Mouse (Mus musculus) midbrain, embryonic 11.5 days (tissue): ENCODE results near the gene Rnasek. TPM values are rescaled to one million over a fixed set of nuclear protein-coding genes. Genes with fewer than 3 reads are reported as not detected.

ENCODE experiments used
- ATAC-seq: fragments of 200-750 bp; cut with Nextera tagmentation; 2 replicates; pipeline ENCODE4 v1.8.0; 2017; ENCODE audit warnings: moderate TSS enrichment, moderate library complexity; ENCODE audit not compliant: low FRiP score
- DNase-seq: peaks from one replicate; pipeline ENCODE4 v3.0.0; 2015; ENCODE audit warnings: low spot score; ENCODE audit errors: missing footprints
- H3K27ac ChIP-seq: fragments of 300-500 bp; sonication (generic); 2 replicates; pipeline ENCODE4 v1.5.1; 2014; ENCODE audit warnings: low read depth, low read length
- H3K27me3 ChIP-seq: fragments of 300-500 bp; sonication (generic); 2 replicates; pipeline ENCODE4 v1.6.1; 2014; ENCODE audit warnings: mild to moderate bottlenecking, low read length, moderate library complexity, mixed read lengths; ENCODE audit not compliant: control insufficient read depth, insufficient read depth
- H3K36me3 ChIP-seq: fragments of 300-500 bp; sonication (generic); 2 replicates; pipeline ENCODE4 v1.6.1; 2014; ENCODE audit warnings: mild to moderate bottlenecking, low read length, moderate library complexity, mixed read lengths; ENCODE audit not compliant: control insufficient read depth, insufficient read depth
- H3K4me1 ChIP-seq: fragments of 300-500 bp; sonication (generic); 2 replicates; pipeline ENCODE4 v1.6.1; 2014; ENCODE audit warnings: low read length; ENCODE audit not compliant: control insufficient read depth, insufficient read depth
- H3K4me2 ChIP-seq: fragments of 300-500 bp; sonication (generic); 2 replicates; pipeline ENCODE4 v1.6.1; 2014; ENCODE audit warnings: mild to moderate bottlenecking, moderate library complexity
- H3K4me3 ChIP-seq: fragments of 300-500 bp; sonication (generic); 2 replicates; pipeline ENCODE4 v1.5.1; 2014; ENCODE audit warnings: low read depth, low read length
- H3K9ac ChIP-seq: fragments of 300-500 bp; sonication (generic); 2 replicates; pipeline ENCODE4 v1.6.1; 2014; ENCODE audit warnings: low read length
- H3K9me3 ChIP-seq: fragments of 300-500 bp; sonication (generic); 2 replicates; pipeline ENCODE4 v1.6.1; 2016; ENCODE audit warnings: low read length; ENCODE audit not compliant: control insufficient read depth
- WGBS: fragments of 180-500 bp; shearing (Covaris S2); extraction: QIAGEN DNeasy Blood & Tissue Kit; methylation state at CpG from one replicate; pipeline ENCODE4 v1.1.7; 2014; 5-methylcytosine and 5-hydroxymethylcytosine counted together
- polyA plus RNA-seq: library from polyadenylated mRNA; unstranded; fragments of >200 nt; fragmentation: Nextera tagmentation; extraction: Ambion mirVana; gene quantifications from 2 replicates; pipeline ENCODE4 v1.2.1, GENCODE M21; 2014

The Rnasek gene
- polyA plus RNA-seq, 1 experiment from 2014 or later = 127 TPM

DNA sequence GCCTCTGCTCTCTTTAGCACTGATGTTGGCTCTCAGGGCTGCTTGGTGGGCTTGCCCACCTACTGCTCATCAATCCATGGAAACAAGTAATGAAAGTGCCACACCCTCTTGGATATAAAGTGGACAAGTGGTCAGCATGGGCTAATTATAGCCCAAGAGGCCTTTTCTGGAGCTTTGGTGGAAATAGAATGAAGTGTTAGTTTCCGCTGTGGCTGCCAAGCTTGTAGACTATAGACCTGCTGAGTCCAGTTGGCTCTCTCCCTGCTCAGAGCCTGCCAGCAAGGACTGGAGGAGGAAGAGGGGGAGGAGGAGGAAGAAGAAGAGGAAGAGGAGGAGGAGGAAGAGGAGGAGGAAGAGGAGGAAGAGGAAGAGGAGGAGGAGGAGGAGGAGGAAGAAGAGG is 26.8 kb upstream of the Rnasek start:
- Histone ChIP-seq H3K27ac (no peak overlapping the region), H3K9me3 (no peaks in the 10 kb centered on the region), H3K4me1 (no peaks in the 10 kb centered on the region), H3K27me3 (no peaks in the 10 kb centered on the region), H3K4me3 (no peak overlapping the region), H3K4me2 (no peak overlapping the region), H3K36me3 (no peaks in the 10 kb centered on the region), H3K9ac (no peak overlapping the region)
- no peak for ATAC-seq
- no peak for DNase-seq
- 86% methylated on average over 1 of the region's 1 CpGs for WGBS

GRCm38 (mm10) chr11:70265819-70266218 is 26.2 kb upstream of the Rnasek start:
- H3K36me3 ChIP-seq = no peaks in the 10 kb centered on the region
- no peaks in the 10 kb centered on the region for H3K27me3 ChIP-seq
- no peaks in the 10 kb centered on the region for H3K9me3 ChIP-seq
- 81% methylated on average over 4 of the region's 4 CpGs for WGBS
- no peak overlapping the region for H3K9ac ChIP-seq
- no peak overlapping the region for H3K4me3 ChIP-seq
- H3K27ac ChIP-seq = no peak overlapping the region
- no peak overlapping the region for H3K4me2 ChIP-seq
- no peaks in the 10 kb centered on the region for H3K4me1 ChIP-seq
- DNase-seq (no peak), ATAC-seq (no peak)

DNA sequence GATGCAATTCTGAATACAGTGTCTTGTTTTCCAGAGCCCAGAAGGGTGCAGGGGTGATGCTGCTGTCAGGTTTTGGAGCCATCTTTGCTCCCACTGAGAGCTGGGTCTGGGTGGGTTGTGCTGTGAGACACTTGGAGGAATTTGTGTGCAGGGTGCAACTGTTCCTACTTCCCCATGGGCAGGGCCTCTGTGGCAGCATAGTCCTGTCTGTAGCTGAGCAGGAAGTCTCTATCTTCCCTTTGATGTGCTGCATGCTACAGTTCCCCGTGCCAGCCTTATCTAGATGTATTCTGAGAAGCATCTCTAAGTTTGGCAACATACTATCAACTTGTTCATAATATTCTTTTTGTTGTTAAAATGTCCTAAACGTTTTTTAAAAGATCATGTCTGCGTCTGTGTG is 25.6 kb upstream of the Rnasek start:
- ATAC-seq (no peak), DNase-seq (no peak)
- H3K4me2 ChIP-seq = no peak overlapping the region
- no peaks in the 10 kb centered on the region for H3K4me1 ChIP-seq
- no peak overlapping the region for H3K9ac ChIP-seq
- no peak overlapping the region for H3K4me3 ChIP-seq
- WGBS = 61% methylated on average over 3 of the region's 3 CpGs
- no peaks in the 10 kb centered on the region for H3K27me3 ChIP-seq
- no peak overlapping the region for H3K27ac ChIP-seq
- no peaks in the 10 kb centered on the region for H3K36me3 ChIP-seq
- H3K9me3 ChIP-seq = no peaks in the 10 kb centered on the region

DNA sequence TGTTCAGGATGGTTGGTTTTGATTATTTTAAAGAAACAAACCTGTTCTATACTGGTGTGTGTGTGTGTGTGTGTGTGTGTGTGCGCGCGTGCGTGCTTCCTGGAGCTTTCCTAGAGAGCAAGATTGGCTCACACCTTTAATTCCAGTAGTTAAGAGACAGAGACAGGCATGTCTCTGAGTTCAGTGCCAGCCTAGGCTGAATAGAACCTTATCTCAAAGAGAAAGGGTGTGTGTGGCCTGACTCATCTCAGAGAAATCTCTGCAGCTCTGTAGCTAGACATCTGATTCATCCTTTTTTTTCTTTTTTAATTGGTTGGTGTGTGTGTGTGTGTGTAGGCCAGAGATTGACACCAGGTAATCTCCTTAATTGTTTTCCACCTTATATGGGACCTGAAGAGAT is 19.4 kb upstream of the Rnasek start:
- no peak for ATAC-seq

GRCm38 (mm10) chr11:70254931-70255531 is 15.4 kb upstream of the Rnasek start, which contains the start of gene Alox12:
TSS of gene Alox12 (minus strand) at chr11:70255353.
- Histone ChIP-seq H3K27me3 (peaks cover 30% of the 10 kb centered on the region), H3K27ac (no peak within 1 kb of the TSS), H3K9me3 (no peaks in the 10 kb centered on the region), H3K9ac (peak within 1 kb of the TSS; percentile 44), H3K4me2 (peak within 1 kb of the TSS; percentile 42), H3K4me3 (peak within 1 kb of the TSS; percentile 21), H3K36me3 (no peaks in the 10 kb centered on the region), H3K4me1 (no peaks in the 10 kb centered on the region)
- 1% methylated on average over 25 of the region's 25 CpGs for WGBS
- peak; percentile 94 for DNase-seq
- 0 out of 2 replicates have a peak, but pooled peaks have one; percentile 9 for ATAC-seq

More for the DNA sequence above, 19.4 kb upstream of the Rnasek start:
- Histone ChIP-seq H3K36me3 (no peaks in the 10 kb centered on the region), H3K9me3 (no peaks in the 10 kb centered on the region), H3K4me1 (no peaks in the 10 kb centered on the region), H3K9ac (no peak overlapping the region), H3K27me3 (peaks cover 16% of the 10 kb centered on the region), H3K4me2 (no peak overlapping the region), H3K4me3 (no peak overlapping the region), H3K27ac (no peak overlapping the region)
- 95% methylated on average over 4 of the region's 4 CpGs for WGBS
- DNase-seq = no peak

DNA sequence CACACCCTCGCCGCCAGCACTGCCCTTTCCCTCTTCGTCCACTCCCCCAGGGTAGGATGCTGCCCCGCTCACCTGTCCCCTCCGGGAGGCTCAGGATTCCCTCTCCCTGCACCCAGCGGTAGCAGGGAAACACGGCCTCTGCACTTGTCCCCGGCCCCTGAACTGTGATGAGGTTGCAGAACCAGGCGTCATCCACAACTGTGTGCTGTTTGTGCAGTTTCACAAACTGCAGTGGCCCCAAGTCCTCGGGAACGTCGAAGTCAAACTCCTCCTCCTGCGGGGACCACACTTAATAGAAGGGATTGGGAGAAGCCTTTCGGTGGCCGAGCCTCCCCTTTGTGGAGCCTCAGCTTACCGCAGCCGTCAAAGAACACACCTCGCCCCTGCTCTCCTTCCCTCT is 14.7 kb upstream of the Rnasek start:
- peak overlapping the region; percentile 42; the same call in 1 of the 2 replicates for H3K4me2 ChIP-seq
- no peak for ATAC-seq
- H3K36me3 ChIP-seq = no peaks in the 10 kb centered on the region
- no peak overlapping the region for H3K9ac ChIP-seq
- H3K27me3 ChIP-seq = peaks cover 30% of the 10 kb centered on the region
- H3K4me3 ChIP-seq = no peak overlapping the region
- no peaks in the 10 kb centered on the region for H3K9me3 ChIP-seq
- peak; percentile 84 for DNase-seq
- 5% methylated on average over 18 of the region's 18 CpGs for WGBS
- H3K27ac ChIP-seq = no peak overlapping the region
- H3K4me1 ChIP-seq = no peaks in the 10 kb centered on the region

DNA sequence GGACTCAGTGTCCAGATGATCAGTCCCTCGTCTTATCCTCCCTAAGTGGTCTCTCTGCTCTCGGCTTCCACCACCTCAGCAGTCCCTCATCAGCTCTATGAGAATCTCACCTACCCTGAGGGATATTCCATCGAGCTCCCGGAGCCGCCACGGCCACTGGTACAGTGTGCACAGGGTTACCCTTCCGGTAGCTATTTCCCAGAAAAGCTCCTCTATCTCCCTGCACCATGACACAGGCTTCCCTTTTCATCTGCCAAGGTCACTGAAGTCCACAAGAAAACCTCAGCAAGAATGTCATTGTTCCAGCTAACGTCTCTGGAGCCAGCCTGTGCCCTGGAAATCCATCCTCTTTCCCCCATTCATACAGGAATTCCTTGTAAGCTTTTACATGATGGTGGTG is 12.2 kb upstream of the Rnasek start:
- no peak overlapping the region for H3K9ac ChIP-seq
- H3K27ac ChIP-seq = no peak overlapping the region
- peaks cover 30% of the 10 kb centered on the region for H3K27me3 ChIP-seq
- no peak overlapping the region for H3K4me3 ChIP-seq
- H3K36me3 ChIP-seq = no peaks in the 10 kb centered on the region
- no peak for DNase-seq
- ATAC-seq = no peak
- no peaks in the 10 kb centered on the region for H3K4me1 ChIP-seq
- no peaks in the 10 kb centered on the region for H3K9me3 ChIP-seq
- H3K4me2 ChIP-seq = no peak overlapping the region
- 80% methylated on average over 8 of the region's 8 CpGs for WGBS

DNA sequence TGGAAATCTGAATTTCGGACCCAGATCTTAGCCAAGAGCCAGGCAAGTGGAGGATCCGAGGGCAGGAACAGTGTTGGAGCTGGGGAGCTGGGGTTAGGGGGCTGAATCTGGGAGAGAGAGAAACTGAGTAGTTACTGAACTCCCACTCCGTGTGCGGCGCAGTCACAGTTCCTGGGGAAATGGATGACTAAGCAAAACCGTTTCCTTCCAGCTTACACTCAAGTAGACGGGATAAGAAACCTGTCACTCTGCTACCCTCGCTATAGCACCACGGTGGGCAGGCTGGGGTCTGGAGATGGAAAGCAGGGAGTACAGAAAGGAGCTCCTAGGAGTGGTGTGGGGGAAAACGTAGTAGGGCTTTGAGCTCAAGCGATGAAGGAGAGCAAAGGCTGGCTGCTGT is 10.5 kb upstream of the Rnasek start:
- H3K4me2 ChIP-seq = no peak overlapping the region
- DNase-seq (no peak), ATAC-seq (no peak)
- no peaks in the 10 kb centered on the region for H3K4me1 ChIP-seq
- no peak overlapping the region for H3K4me3 ChIP-seq
- peaks cover 25% of the 10 kb centered on the region for H3K27me3 ChIP-seq
- 75% methylated on average over 11 of the region's 11 CpGs for WGBS
- no peak overlapping the region for H3K9ac ChIP-seq
- no peaks in the 10 kb centered on the region for H3K9me3 ChIP-seq
- H3K36me3 ChIP-seq = no peaks in the 10 kb centered on the region
- H3K27ac ChIP-seq = no peak overlapping the region

DNA sequence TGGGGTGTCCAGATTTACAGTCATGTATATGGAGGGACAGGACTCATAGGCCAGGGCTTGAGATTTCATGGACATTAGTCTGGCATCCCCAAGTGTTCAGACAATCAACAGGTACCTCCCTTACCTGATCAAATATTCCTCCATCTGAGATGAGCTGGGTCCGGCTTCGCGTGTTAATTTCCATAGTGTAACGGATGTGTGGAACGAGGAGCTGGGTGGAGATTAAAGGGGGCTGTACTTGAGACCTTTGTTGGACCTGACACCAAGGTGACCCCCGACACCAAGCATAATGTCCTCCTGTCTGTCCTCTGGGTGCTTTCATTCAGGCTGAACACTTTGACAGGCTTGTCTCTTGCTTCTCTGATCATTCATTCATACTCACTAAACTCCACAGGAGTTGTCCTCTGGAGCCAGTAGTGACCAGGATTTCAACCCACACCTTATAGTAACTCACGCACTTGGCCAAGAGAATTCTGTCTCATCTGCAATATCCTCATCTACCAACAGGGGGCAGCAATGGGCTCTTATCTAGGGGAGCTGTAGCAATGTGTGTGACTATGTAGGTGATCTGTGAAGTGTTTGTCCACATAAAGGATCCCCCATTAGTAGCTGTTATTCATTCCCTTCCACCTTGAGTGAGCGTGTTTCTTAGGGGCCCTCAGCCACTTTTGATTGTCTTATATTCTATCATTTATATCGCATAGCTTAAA is 7.6 kb upstream of the Rnasek start:
- H3K4me2 ChIP-seq = no peak overlapping the region
- H3K27me3 ChIP-seq = no peaks in the 10 kb centered on the region
- ATAC-seq = no peak
- 50% methylated on average over 9 of the region's 9 CpGs for WGBS
- no peak overlapping the region for H3K4me3 ChIP-seq
- no peak overlapping the region for H3K9ac ChIP-seq
- H3K4me1 ChIP-seq = no peaks in the 10 kb centered on the region
- no peaks in the 10 kb centered on the region for H3K36me3 ChIP-seq
- H3K9me3 ChIP-seq = no peaks in the 10 kb centered on the region
- DNase-seq = peak; percentile 98
- H3K27ac ChIP-seq = no peak overlapping the region
